Mouse (Mus musculus) G1E (cell line): ENCODE measurements at regions not wholly inside any gene's neighbourhood (a gene's known extent, or its start where the extent isn't known, plus 50 kb on each side); places are given as distances from the start of the nearest gene placed in this dataset.

Experiments used
- CTCF ChIP-seq: IDR thresholded peaks from 2 replicates; pipeline ENCODE4 v1.5.1; 2012; ENCODE audit warnings: low read depth, low read length, inconsistent platforms, mixed read lengths
- GATA1 ChIP-seq: IDR thresholded peaks from 2 replicates; pipeline ENCODE4 v1.6.1; 2012; ENCODE audit warnings: borderline replicate concordance, low read length, inconsistent platforms, mixed read lengths
- POLR2AphosphoS5 ChIP-seq: IDR thresholded peaks from 2 replicates; pipeline ENCODE4 v1.6.1; 2012; ENCODE audit warnings: low read depth, low read length, inconsistent platforms; ENCODE audit not compliant: insufficient replicate concordance
- TAL1 ChIP-seq: conservative IDR thresholded peaks from 2 replicates; pipeline ENCODE4 v1.6.1; 2012; ENCODE audit warnings: low read depth, low read length, inconsistent platforms, mixed read lengths

DNA sequence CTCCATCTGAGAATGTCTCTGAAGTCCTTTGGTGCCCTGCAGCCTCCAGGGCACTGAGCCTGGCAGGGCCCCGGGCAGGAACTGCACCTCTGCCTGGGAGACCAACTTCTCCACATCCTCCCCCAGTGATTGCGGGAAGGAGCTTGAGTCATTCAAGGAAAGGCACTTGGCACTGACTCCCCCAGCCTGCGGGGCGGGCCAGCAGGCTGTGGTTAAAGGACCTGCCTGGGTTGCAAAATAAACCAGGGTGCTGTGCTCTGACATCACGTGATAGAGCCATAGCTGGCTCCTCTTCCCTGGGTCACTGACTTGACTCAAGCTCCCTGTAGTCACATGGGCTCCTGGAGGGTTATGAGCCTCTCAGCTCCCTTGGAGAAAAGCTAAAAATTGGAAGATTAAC lies 108.5 kb downstream of the Gm826 start:
- TF ChIP-seq POLR2AphosphoS5 (no peak), CTCF (no peak), GATA1 (no peak), TAL1 (no peak)
